Mouse (Mus musculus) forelimb bud, embryonic 11.5 days (tissue): ENCODE data around the gene Ensa.

Experiments
- DNase-seq: peaks from one replicate; pipeline ENCODE4 v3.0.0-alpha.2; 2012; ENCODE audit warnings: low read depth, low spot score

The Ensa gene

DNA sequence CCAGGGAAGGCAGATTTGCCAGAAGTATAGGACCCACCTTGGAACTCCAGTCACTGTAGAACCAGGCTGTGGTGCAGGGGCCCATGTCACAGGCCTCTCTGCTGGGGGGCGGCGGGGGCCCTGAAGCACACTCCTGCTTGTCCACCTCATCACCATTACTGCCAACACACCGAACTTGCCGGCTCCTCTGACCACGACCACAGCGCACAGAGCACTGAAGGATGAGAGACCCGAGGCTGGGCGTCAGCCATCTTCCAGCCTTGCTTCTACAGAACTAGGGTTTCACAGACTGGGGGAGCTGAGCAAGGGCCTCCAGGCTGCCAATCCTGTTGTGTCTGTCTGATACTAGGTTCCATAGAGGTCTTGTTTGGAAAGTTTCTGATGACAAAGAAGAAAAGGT is 54.8 kb downstream of the Ensa start:
- DNase-seq: no peak

GRCm38 (mm10) chr3:95680673-95681072 is 55.9 kb downstream of the Ensa start:
- no peak for DNase-seq

DNA sequence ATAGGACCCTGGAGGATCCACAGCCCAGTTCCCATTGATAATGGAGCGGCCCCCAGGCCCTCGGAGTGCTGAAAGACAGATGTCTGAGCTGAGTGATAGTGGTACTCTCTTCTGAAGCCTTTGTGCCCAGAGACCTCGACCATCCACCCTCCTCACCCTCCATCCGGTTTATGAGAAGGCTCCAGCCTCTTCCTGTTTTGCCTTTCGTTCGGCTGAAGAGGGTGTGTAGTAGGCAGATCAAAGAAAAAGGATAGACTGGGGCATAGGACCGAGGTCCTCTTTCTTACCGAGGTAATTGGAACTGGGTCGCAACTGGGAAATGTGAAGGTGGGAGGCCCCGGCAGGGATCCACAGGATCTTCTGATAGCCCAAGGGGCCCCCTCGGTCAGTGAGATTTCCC is 56.6 kb downstream of the Ensa start:
- DNase-seq: no peak
